In the genomic region with DNA sequence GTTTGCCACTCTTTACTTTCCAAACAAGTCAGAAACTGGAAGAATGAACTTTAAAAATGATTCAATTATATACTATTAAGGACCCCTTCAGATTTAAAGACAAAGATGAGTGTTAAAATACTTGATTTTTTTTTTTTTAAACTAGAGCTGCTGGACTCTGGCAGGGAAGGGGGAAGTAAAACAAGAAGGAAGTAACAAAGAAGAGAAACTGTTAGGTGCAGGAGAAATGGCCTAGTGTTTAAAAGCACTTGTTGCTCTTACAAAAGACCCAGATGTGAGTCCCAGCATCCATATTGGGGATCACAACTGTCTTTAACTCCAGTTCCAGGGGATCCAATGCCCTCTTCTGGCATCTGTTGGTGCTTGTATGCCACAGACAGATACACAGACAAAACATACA, we compare ENCODE assay signal across 13 mouse cellular contexts.
"Had no signal": no experiment of that assay in that cellular context is flagged by ENCODE, and none has a peak within 500 bp of the region (broad histone marks: within the 10 kb centered on the region; RNA-seq: fewer than 3 reads in every experiment).

No protein-coding gene starts in this region.

- H3K4me1 ChIP-seq: midbrain, embryonic 13.5 days had no signal

- H3K9ac ChIP-seq: limb, embryonic 13.5 days; liver, embryonic 14.5 days; midbrain, embryonic 13.5 days had no signal

- ATAC-seq: lung, postnatal 0 days; midbrain, embryonic 13.5 days had no signal

- H3K27ac ChIP-seq: layer of hippocampus, adult 2 months; limb, embryonic 13.5 days; liver, embryonic 14.5 days; midbrain, embryonic 13.5 days had no signal

- H3K9me3 ChIP-seq: limb, embryonic 13.5 days; midbrain, embryonic 13.5 days had no signal

- DNase-seq: kidney, postnatal 10 days; kidney, postnatal 4 days; left cerebral cortex, postnatal 4 days; lung, adult 2 months; lung, postnatal 4 days; right cerebral cortex, postnatal 14 days; thymus, adult 18-20 months; thymus, postnatal 14 days had no signal

- H3K4me2 ChIP-seq: limb, embryonic 13.5 days; midbrain, embryonic 13.5 days had no signal

- H3K27me3 ChIP-seq: limb, embryonic 13.5 days; midbrain, embryonic 13.5 days had no signal

- H3K4me3 ChIP-seq: layer of hippocampus, adult 2 months; limb, embryonic 13.5 days; midbrain, embryonic 13.5 days had no signal
